Mouse (Mus musculus): Measurements from ENCODE around the gene Slc36a1.

GRCm38 (mm10) chr11:55234288-55234687 is 30.1 kb downstream of the Slc36a1 start:
- TF ChIP-seq CTCF (IDR thresholded peaks at IDR 0.05) = no peak
- no peak for TF ChIP-seq POLR2A (IDR thresholded peaks at IDR 0.05; ENCODE audit: insufficient read depth, low read depth, low read length)
